Mouse (Mus musculus): ENCODE data around the gene Agpat4.

DNA sequence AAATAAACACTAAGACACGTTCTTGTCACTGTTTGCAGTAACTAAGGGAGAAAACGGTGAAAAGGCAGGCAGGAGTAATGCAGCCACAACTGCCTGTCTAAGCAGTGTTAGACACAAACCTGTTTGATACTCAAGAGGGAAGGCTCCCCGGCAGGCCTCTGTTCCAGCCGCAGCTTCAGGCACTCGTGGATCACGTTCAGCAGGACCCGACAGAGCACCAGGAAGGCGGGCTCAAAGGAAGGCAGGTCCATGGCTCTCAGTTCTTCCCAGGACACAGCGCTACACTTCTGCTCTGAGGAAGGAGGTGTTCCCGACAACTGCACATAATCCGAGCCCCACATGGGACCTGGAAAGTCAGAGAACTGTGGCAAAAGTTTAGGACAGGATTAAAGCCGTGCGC lies 145.3 kb downstream of the Agpat4 start:
- TF ChIP-seq CHD2 (IDR thresholded peaks at IDR 0.05; ENCODE audit: low read depth, low read length), result no peak
- TF ChIP-seq MAFK (IDR thresholded peaks at IDR 0.05; ENCODE audit: insufficient read depth, low read depth, low read length), result no peak
- TF ChIP-seq ZC3H11A (IDR thresholded peaks at IDR 0.05; ENCODE audit: borderline replicate concordance, low read depth, low read length), result no peak
- TF ChIP-seq ZNF384 (IDR thresholded peaks at IDR 0.05; ENCODE audit: low read depth, low read length), result no peak
- TF ChIP-seq HCFC1 (IDR thresholded peaks at IDR 0.05; ENCODE audit: borderline replicate concordance, insufficient read depth, low read length), result no peak

Measured in ES-E14 (cell line).